Mouse (Mus musculus): ENCODE results near the gene Atxn1.

Gene Atxn1

DNA sequence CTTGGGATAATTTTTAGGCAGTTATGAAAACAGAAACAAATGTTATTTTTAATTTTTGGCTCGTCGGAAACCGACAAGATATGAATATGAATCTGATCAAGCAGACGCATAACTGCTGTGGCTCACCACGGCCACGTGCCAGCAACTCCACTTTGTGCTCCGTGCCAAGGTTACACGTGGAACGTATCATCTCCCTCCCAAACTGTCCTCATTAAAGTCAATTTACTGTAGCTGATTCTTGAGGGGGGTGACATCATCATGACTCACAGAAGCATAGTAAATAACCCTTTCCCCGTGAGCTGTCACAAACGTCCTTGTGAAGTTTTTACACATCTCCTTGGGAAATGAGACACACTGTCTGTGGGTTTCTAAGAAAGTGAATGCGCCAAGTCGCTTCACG, 97.5 kb downstream of the Atxn1 start:
- intact Hi-C loops (cut with DNase I): no loop called here

DNA sequence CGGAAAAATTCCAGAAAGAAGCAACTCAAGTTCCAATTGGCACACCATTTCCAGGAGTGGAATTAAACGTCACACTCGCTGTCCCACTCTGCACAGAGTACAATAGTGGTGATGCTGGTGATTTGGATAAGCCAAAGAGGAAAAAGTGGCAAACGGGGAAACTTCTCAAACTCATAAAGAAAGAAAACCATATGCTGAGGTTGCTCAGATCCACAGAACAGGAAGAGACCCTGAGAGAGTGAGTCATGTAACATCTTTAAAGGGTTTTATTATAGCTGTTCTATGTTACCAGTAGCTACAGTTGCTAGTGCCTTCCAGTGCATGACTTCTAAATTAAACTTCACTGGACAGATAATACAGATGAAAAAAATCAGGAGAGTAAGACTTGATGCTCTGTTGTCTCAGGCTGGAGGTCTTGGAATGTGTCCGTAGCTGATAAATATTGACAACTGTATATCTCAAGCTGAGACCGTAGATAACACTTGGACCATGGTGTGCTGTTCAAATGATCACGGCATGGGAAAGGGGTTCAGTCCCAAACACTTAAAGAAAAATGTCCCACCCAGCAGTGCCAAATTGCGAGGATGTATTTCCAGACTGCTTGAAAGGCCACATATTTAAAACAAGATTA, 98.1 kb downstream of the Atxn1 start:
- intact Hi-C loops (cut with DNase I): no loop called here

DNA sequence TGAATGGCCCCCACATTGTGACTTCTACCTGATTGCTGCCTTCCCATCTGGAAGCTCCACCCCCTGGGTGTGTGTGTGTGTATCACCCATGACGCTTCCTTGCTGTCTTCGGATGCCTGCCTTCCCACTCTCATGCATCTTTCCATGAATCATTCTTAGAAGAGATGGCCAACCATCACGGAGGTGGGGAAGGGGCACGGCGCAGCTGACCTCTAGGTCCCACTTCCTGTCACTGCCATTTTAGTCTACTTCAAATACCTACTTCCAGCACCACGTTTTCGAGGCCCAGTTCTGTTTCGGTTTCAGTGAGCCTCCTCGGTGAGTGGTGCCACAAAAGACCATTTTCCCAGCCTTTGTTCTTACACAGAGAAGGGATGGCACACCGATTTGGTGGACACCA, 99.2 kb downstream of the Atxn1 start:
- intact Hi-C loops (cut with DNase I): no loop called here

DNA sequence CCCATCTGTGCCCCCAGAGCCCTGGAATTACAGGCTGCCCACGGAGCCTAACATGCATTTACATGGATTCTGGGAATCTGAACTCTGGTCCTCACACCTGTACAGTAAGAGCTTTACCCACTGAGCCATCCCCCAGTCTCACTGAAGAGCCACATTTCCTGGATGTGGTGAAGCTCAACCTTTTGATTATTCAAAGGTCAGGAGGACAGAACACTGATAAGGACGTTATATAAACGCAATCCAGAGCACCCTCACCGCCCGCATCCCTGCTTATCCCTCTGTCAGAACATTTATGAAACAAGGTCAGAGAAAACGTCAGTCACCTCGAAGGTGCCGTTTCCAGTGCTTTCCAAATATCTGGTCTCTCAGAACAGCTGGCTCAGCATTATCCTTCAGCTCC, 101.0 kb downstream of the Atxn1 start:
- intact Hi-C loops (cut with DNase I): loop anchor here (5.0 kb wide), 1 partner anchor 36 kb away; no protein-coding TSS in a partner anchor

DNA sequence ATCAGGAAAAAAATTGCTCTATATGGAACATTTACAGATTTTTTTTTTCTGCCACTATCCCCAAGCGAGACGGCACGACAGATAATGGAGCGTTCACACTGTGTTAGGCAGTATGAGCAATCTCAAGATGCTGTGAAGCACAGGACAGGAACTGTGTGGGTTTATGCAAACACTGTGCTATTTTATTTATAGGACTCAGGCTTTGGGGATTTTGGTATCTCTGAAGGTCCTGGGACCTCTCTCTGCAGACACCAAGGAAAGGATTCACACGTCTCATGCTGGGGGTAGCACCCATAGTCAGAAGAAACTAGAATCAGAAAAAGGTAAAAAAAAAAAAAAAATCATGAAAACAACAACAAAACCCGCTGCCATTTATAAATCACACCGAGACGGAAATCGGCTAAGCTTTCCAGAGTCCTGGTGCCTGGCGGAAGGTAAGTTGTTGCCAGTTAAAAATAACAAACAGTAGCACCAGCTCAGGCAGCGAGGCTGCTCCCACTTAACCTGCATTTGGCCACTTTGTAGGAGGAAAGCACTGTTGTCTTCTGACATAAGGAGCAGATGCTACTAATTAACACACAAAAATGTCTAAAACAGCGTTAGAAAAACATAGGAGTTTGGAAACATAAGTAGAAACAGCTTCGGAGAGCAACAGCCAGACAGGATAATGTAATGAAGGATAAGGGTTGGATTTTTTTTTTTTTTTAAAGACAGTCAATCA, 102.8 kb downstream of the Atxn1 start:
- intact Hi-C loops (cut with DNase I): loop anchor here (5.0 kb wide), 1 partner anchor 35 kb away; no protein-coding TSS in a partner anchor

DNA sequence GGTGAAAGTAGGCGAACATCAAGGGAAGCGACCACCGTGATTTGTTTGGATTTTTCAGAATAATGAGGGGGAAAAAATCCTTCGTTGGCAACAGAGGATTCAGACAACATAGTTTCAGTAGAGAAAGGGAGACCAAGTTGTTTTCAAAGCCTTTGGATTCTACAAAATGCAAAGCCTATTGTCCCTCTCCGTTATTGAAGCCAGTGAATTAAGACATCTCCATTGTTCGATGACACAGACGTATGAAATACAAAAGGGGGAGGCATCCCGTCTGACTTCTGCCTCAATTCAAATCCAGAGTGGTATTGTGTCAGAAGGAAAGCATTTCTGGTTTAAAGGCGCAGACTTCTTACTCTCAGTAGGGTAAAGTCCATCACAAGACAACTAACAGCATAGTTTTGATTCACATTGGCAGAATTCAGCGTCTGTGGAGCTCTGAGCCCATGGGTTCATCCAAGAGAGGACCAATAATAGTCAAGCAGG, 103.7 kb downstream of the Atxn1 start:
- intact Hi-C loops (cut with DNase I): loop anchor here (5.0 kb wide), 1 partner anchor 34 kb away; no protein-coding TSS in a partner anchor

DNA sequence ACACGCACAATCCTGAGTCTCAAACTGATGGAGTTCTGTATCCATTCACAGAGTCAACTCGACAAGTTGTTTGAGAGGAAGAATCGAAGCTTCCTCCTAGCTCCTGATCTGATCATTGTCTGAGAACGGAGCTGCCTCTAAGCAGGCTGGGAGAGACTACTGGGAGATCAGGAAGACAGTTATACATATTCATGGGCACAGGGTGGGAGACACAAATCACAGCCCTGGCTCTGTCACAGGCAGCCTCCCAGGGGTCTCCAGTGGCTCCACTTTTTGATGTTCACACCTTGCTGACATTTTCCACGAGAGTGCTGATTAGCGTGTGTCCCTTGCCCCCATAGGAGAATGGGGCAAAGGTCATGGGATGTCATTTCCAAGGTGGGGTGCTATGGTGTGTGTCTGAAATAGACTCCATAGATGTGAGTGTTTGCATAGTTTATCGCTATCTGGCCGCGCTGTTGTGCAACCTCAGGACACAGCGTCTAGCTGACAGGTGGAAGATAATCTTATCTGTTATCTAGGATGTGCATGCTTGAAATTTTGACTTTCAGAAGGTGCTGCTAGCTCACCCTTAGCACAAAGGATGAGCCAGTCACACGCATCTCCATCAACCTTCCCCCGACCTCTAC, 105.6 kb downstream of the Atxn1 start:
- intact Hi-C loops (cut with DNase I): no loop called here

DNA sequence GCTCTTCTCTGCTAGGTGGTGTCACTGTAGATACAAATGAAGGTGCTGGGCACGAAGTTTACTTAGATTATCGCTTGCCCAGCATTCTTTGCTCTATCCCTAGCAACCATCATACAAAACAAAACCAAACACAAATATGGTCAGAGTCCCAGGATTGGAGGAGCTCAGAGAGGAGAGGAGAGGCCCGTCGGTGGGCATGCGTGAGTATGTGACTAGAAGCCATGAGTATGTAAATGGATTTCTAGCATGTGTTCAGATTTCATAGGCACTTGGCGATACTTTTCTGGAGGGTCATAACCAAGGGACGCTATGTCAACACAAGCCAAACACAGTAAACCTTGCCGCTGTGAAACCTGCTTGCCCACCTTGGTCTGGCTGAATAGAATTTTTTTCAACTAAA, 107.4 kb downstream of the Atxn1 start:
- intact Hi-C loops (cut with DNase I): no loop called here

DNA sequence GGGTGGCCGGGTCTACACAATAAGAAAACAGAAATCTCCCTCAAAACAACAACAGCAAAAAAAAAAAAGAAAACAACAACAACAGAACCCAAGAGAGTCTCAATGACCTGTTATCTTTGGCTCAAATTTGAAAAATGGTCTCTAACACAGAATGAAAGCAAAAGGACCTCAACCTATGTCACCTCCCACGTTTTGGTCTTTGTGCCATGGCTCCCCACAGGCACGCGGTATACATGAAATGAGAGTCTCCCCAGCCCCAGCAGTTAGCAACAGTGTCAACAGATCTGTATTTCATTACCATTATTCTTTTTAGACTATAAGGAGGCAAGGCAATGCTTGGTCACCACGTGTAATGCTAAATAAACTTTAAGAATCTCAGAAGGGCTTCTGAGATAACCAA, 110.3 kb downstream of the Atxn1 start:
- intact Hi-C loops (cut with DNase I): no loop called here

DNA sequence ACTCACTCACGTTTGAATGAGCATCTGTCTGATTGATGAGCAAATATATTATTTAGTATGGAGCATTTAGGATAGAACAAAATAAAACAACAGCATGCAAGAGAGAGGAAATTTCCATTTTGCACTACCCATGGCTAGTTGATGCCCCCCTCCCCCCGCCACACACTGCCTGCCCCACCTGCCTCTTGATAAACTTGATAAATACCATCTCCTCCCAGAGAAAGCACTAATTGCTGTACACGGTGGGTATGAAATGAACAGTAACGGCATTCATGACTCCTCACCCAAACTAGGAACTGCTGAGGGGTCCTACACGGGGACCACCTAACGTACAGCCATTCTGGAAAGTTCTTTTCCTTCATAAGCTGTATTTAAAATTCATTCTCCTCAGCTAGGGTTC, 111.1 kb downstream of the Atxn1 start:
- intact Hi-C loops (cut with DNase I): no loop called here

DNA sequence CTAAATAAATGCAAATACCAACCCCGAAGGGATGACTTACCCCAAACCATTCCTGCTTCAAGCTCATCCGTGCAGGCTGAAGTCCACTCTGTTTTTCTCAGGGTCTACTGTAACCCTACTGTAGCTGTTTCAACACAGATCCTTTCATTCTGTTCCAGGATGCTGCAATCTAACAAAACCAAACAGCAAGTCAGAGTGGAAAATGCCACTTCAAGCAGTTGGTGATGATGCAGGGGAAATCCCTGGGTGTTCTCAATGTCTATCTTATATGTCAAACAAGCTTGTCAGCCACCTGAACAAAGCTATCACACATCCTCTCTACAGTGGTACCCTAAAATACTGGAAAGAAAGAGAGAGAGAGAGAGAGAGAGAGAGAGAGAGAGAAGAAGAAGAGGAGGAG, 112.5 kb downstream of the Atxn1 start:
- intact Hi-C loops (cut with DNase I): no loop called here

DNA sequence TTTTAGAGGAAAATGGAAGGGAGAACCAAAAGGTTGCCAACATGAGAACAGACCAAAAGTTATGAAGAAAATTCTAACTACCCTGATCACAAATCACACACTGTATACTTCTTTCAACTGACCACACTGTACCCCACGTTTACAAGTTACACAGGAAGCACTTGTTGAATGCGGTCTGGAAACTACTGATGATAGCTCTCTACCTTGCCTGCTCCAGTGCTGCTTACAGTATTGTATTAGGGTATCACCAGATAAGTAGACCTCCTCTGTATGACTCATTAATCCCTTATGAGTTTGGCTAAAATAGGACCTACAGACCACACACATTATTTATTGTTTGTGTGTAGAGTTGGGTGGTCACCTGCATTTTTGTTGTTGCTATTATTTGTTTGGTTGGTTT, 113.1 kb downstream of the Atxn1 start:
- intact Hi-C loops (cut with DNase I): no loop called here

DNA sequence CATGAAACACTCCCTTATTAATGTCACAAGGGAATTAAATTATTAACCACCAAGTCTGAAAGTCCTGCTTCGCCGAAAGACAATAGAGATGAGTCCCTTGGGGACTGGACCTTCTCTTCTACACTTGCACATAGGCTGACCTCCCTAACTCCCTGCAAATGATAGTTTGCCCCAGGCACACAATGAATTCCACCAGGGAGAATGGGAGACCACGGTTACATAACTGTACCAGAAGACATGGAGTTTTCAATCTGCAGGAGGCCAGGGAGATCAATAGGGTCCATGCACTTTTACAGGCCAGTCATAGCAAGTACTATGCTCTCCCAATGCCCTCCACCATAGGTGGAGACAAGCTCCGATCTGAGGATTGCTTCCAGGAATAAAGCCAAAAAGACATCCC, 113.7 kb downstream of the Atxn1 start:
- intact Hi-C loops (cut with DNase I): no loop called here

DNA sequence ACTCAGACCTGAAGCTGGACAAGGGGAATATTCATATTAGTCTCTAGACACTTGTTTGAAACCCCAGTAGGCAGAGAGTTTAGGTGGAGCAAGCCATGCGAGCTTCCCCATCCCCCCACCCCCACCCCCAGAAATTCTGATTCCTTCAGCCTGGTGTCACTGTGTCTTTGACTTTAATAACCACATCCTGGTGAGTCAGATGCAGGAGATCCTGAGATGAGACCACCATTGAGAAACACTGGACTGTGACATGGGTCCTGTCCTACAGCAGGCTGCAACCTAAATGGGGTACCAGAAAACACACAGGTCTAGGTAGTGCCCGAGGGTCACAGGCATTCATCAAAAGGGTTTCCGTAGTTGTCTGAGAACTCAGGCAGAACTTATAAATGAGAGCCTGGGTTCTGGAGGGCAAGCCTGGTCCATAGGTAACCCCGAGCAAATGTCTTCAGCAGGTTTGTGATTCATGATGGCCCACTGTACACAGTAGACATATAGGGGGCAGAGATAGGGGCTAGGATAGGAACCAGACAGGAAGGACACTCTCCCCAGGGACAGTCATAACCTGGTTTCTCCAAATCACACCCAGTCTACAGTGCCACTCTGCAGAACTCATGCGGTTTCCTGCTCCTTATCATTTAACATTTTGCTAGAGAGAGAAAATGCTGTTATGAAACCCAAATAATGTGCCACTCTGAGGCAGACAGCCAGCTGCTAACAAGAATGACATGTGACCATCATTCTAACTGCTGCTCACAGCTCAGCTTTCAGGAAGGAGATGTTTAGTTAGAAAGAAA, 114.4 kb downstream of the Atxn1 start:
- intact Hi-C loops (cut with DNase I): no loop called here

DNA sequence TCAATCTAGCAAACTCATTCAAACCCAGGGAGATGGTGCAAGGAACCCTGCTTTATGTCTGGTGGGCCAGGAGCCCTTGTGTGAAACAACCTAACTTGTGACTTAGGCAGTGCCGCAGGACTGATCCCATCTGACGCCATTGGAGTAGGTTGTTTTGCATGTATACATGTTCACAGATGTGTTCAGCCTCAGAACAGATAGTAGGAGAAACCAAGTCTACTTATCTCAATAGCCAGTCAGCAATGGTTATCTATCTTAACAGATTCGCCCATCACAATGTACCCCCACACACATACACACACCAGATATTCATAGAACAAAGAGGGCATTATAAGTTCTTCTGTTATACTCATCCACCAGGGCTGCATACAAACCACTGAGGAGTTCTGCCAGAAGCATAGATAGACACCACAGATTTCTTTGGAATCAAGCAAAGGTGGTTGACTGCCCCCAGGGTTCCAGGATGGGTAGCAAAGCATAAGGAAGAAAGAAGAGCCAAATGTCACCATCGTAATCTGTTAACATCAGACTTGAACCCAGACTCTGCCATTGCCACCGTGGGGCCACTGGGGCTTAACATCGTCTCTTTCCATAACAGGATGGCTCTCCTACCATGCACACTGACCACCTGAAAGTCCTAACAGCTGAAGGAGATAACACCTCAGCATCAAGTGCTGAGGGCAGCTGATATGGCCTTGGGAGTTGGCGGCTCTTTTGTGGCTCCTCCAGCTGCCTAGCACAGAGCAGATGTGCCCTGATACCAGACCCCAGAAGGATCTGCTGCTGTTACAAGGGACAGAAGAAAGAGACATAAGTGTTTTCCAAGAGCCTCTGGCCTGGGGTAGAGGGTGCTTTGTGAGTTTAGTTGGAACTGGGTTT, 115.4 kb downstream of the Atxn1 start:
- intact Hi-C loops (cut with DNase I): no loop called here

DNA sequence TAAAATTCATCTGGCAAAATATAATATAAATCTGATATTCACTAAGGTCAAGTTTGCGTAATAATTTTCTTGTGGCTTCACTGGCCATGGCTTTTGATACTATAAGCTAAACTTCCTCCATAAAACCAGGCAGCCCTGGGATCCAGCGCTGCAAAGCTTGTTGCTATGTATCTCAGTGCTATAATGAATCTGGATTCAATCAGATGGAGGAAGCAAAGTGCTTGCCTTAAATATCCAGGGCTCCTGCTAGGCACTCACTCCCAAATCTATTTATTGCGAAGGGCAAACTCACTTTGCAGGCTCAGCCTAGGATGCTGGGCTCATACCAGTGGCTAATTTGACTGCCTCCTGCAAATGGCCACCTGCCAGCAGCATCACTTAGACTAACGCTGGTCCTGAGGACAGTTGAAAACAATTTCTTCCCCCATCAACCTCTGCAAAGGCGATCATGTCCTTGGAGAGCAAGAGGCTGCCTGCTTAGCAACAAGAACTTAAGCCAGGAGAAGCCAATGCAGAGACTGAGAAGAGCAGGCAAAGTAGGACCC, 122.2 kb downstream of the Atxn1 start:
- intact Hi-C loops (cut with DNase I): no loop called here

DNA sequence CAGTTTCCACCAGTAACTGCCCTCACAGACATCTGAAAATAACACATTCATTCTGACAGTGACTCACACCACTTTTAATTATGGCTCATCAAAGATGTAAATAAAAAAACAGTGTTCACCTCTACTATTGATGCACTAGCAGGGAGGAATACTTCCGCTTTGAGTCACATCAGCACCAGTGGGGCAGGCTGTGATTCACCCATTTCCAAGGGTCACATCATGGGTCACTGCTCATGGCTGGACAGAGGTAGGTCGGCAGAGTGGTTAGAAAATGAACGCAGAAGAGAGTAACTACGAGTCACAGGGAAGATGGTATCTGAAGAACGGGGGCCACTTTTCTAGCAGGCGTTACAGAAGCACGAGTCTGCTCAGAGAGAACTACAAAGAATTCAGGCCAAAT, 124.9 kb downstream of the Atxn1 start:
- intact Hi-C loops (cut with DNase I): no loop called here

DNA sequence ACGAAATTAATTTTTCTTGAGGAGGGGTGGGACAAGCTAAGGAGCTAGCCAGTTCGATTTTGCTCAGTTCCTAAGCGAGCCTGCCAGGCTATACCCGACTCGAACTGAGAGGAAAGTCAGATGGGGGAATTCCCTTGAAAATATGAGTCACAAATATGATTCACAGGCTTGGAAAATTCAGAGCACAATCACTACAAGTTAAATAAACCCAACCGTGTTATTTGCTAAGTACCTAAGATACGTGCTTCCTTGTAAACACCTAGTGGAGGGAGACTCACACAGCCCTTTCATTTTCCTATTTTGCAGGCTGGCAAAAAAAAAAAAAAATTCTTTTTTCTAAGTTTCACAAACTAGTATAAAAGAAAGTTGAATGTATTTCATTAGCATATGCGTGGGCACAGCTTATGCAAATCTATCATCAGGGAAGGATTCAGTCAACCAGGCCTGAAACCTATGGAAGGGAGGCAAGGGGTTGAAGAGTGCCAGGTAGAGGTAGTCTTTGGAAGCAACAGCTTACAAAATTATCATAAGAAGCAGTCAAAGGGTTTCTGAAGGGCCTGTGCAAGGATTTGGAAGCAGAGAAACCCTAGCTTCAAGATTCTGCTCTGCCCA, 127.1 kb downstream of the Atxn1 start:
- intact Hi-C loops (cut with DNase I): no loop called here

DNA sequence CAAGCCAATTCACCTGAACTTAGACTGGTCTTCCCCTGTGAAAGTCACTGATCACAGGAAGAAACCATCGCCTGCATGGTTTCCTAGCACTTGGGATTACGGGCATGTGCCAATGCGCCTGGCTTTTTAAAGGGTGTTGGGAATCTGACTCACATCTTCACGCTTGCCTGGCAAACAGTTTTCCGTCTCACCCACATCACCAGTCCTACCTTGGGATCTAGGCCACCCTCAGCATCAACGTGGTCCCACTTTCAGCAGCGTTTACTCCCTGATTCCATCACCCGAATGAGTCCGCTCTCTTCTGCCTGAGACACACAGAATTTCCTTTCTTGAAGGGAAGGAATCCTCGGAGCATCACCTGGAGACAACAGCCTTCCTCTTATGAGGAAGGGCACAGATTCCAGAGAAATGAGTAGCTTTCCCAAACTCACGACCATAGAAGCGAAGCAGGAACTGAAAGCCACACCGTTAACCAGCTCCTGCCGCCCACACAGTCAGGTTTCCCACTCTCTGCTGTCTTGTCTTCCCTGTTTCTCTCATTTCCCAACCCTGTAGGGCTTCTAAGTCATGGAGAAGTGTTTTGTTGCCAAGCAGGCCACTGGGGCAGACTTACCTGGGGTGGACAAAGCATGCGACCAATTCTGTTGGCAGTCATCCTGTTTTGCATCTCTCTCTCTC, 128.3 kb downstream of the Atxn1 start:
- intact Hi-C loops (cut with DNase I): no loop called here

Measured in adrenal gland (tissue).